Mouse (Mus musculus): ENCODE measurements around the gene Cog5. TPM values are rescaled to one million over a fixed set of nuclear protein-coding genes. Genes with fewer than 3 reads are reported as not detected.

The Cog5 gene
- polyA plus RNA-seq, 2 experiments, result 36.9 to 39.1 TPM

- H3K9ac ChIP-seq (ENCODE audit: low read depth, low read length, severe bottlenecking), result no peak overlapping the region
- H3K27me3 ChIP-seq (ENCODE audit: control insufficient read depth, insufficient read depth, low read length), result no peaks in the 10 kb centered on the region
- H3K36me3 ChIP-seq (ENCODE audit: control insufficient read depth, insufficient read depth, low read length), result peaks cover 20% of the 10 kb centered on the region
- H3K9me3 ChIP-seq (ENCODE audit: control insufficient read depth, low read length), result no peaks in the 10 kb centered on the region
- no peak overlapping the region for H3K4me2 ChIP-seq (replicated peaks; ENCODE audit: low read depth, low read length, severe bottlenecking)
- H3K4me1 ChIP-seq (ENCODE audit: control insufficient read depth, insufficient read depth, low read length), result no peaks in the 10 kb centered on the region
- DNase-seq (ENCODE audit: low spot score), result no peak
- 87% methylated on average over 3 of the region's 3 CpGs for WGBS
- ATAC-seq (ENCODE audit: low FRiP score, low read depth), result no peak
- no peak for TF ChIP-seq POLR2A (IDR thresholded peaks at IDR 0.05; ENCODE audit: borderline replicate concordance, extremely low read depth, insufficient read depth, insufficient read length)
- no peak overlapping the region for H3K27ac ChIP-seq (replicated peaks; ENCODE audit: low read depth, low read length)
- H3K4me3 ChIP-seq (replicated peaks; ENCODE audit: low read length), result no peak overlapping the region
These were observed 32.0 kb downstream of the Cog5 start for GRCm38 (mm10) chr12:31686679-31687078.

- DNase-seq (ENCODE audit: low spot score) (no peak), ATAC-seq (ENCODE audit: low FRiP score, low read depth) (no peak)
- Histone ChIP-seq H3K27ac (replicated peaks; ENCODE audit: low read depth, low read length) (no peak overlapping the region), H3K9ac (ENCODE audit: low read depth, low read length, severe bottlenecking) (no peak overlapping the region), H3K27me3 (ENCODE audit: control insufficient read depth, insufficient read depth, low read length) (no peaks in the 10 kb centered on the region), H3K4me2 (replicated peaks; ENCODE audit: low read depth, low read length, severe bottlenecking) (no peak overlapping the region), H3K4me1 (ENCODE audit: control insufficient read depth, insufficient read depth, low read length) (no peaks in the 10 kb centered on the region), H3K4me3 (replicated peaks; ENCODE audit: low read length) (no peak overlapping the region), H3K9me3 (ENCODE audit: control insufficient read depth, low read length) (peaks cover 8% of the 10 kb centered on the region; the same call in 1 of the 2 replicates), H3K36me3 (ENCODE audit: control insufficient read depth, insufficient read depth, low read length) (peaks cover 9% of the 10 kb centered on the region)
- WGBS, result 97% methylated on average over 1 of the region's 1 CpGs
- TF ChIP-seq POLR2A (IDR thresholded peaks at IDR 0.05; ENCODE audit: borderline replicate concordance, extremely low read depth, insufficient read depth, insufficient read length), result no peak
These were observed 38.6 kb downstream of the Cog5 start for GRCm38 (mm10) chr12:31693278-31693677.

GRCm38 (mm10) chr12:31700623-31701347 is 46.1 kb downstream of the Cog5 start:
- DNase-seq (ENCODE audit: low spot score), result no peak
- Histone ChIP-seq H3K9me3 (ENCODE audit: control insufficient read depth, low read length) (peaks cover 8% of the 10 kb centered on the region; the same call in 1 of the 2 replicates), H3K4me1 (ENCODE audit: control insufficient read depth, insufficient read depth, low read length) (no peaks in the 10 kb centered on the region), H3K9ac (ENCODE audit: low read depth, low read length, severe bottlenecking) (no peak overlapping the region), H3K4me2 (replicated peaks; ENCODE audit: low read depth, low read length, severe bottlenecking) (no peak overlapping the region), H3K27me3 (ENCODE audit: control insufficient read depth, insufficient read depth, low read length) (no peaks in the 10 kb centered on the region), H3K4me3 (replicated peaks; ENCODE audit: low read length) (no peak overlapping the region), H3K27ac (replicated peaks; ENCODE audit: low read depth, low read length) (no peak overlapping the region), H3K36me3 (ENCODE audit: control insufficient read depth, insufficient read depth, low read length) (peaks cover 7% of the 10 kb centered on the region; the same call in 1 of the 2 replicates)
- no peak for ATAC-seq (ENCODE audit: low FRiP score, low read depth)
- TF ChIP-seq POLR2A (IDR thresholded peaks at IDR 0.05; ENCODE audit: borderline replicate concordance, extremely low read depth, insufficient read depth, insufficient read length), result no peak
- 75% methylated on average over 5 of the region's 5 CpGs for WGBS

GRCm38 (mm10) chr12:31701411-31701810 is 46.7 kb downstream of the Cog5 start:
- H3K9ac ChIP-seq (ENCODE audit: low read depth, low read length, severe bottlenecking), result no peak overlapping the region
- ATAC-seq (ENCODE audit: low FRiP score, low read depth) (no peak), DNase-seq (ENCODE audit: low spot score) (peak; percentile 16)
- 58% methylated on average over 5 of the region's 5 CpGs for WGBS
- H3K4me3 ChIP-seq (replicated peaks; ENCODE audit: low read length), result no peak overlapping the region
- H3K9me3 ChIP-seq (ENCODE audit: control insufficient read depth, low read length), result peaks cover 8% of the 10 kb centered on the region; the same call in 1 of the 2 replicates
- no peak for TF ChIP-seq POLR2A (IDR thresholded peaks at IDR 0.05; ENCODE audit: borderline replicate concordance, extremely low read depth, insufficient read depth, insufficient read length)
- no peaks in the 10 kb centered on the region for H3K4me1 ChIP-seq (ENCODE audit: control insufficient read depth, insufficient read depth, low read length)
- H3K36me3 ChIP-seq (ENCODE audit: control insufficient read depth, insufficient read depth, low read length), result peaks cover 7% of the 10 kb centered on the region; the same call in 1 of the 2 replicates
- H3K27me3 ChIP-seq (ENCODE audit: control insufficient read depth, insufficient read depth, low read length), result no peaks in the 10 kb centered on the region
- H3K27ac ChIP-seq (replicated peaks; ENCODE audit: low read depth, low read length), result no peak overlapping the region
- H3K4me2 ChIP-seq (replicated peaks; ENCODE audit: low read depth, low read length, severe bottlenecking), result no peak overlapping the region

- Histone ChIP-seq H3K36me3 (ENCODE audit: control insufficient read depth, insufficient read depth, low read length) (no peaks in the 10 kb centered on the region), H3K9me3 (ENCODE audit: control insufficient read depth, low read length) (no peaks in the 10 kb centered on the region), H3K9ac (ENCODE audit: low read depth, low read length, severe bottlenecking) (no peak overlapping the region), H3K27me3 (ENCODE audit: control insufficient read depth, insufficient read depth, low read length) (no peaks in the 10 kb centered on the region), H3K4me1 (ENCODE audit: control insufficient read depth, insufficient read depth, low read length) (no peaks in the 10 kb centered on the region), H3K4me2 (replicated peaks; ENCODE audit: low read depth, low read length, severe bottlenecking) (no peak overlapping the region), H3K4me3 (replicated peaks; ENCODE audit: low read length) (no peak overlapping the region), H3K27ac (replicated peaks; ENCODE audit: low read depth, low read length) (no peak overlapping the region)
- DNase-seq (ENCODE audit: low spot score) (no peak), ATAC-seq (ENCODE audit: low FRiP score, low read depth) (no peak)
- 73% methylated on average over 6 of the region's 6 CpGs for WGBS
- no peak for TF ChIP-seq POLR2A (IDR thresholded peaks at IDR 0.05; ENCODE audit: borderline replicate concordance, extremely low read depth, insufficient read depth, insufficient read length)
These were observed 49.2 kb downstream of the Cog5 start for GRCm38 (mm10) chr12:31703904-31704303.
